In the genomic region with DNA sequence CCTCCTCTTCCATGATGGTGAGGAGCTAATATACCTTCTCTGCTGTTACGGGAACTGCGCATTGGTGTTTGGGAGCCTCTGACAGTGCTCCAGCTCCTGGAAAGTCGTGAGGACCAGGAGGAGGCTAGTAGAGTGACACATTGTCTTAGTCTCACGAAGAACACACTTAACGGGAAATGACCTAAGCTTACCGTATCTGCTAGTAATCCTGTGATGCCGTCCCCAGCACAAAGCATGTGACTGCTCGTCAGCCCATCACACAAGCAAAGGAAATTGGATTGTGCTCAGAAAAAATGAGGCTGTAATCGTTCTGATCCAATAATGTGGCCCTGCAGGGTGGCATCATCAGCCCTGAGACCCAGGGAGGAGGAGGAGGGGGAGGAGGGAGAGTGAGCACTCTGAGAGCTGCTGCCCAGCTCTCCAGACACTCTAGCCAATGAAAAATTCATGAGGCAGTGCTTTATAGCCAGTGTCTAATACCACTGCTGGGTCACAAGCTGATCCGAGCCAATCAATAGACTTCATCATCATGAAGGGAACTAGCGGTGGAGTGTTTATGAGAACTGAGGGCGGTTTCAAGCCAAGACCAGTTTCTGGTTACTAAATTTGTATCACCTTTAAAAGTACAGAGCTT, we compare ENCODE assay signal across 13 mouse cellular contexts. TPM values are rescaled to one million over a fixed set of nuclear protein-coding genes. Genes with fewer than 3 reads are reported as not detected.
DNase-seq lines count a peak whose midpoint lies in the region; ATAC-seq and TF ChIP-seq lines count a peak whose summit lies in the region.
"Had no signal": no experiment of that assay in that cellular context is flagged by ENCODE, and none has a peak within 500 bp of the region (broad histone marks: within the 10 kb centered on the region; RNA-seq: fewer than 3 reads in every experiment).

No protein-coding gene starts in this region.

- no peaks in the 10 kb centered on the region for H3K4me1 ChIP-seq in forebrain, embryonic 14.5 days (ENCODE audit: control insufficient read depth, insufficient read depth, low read length)
- peaks cover 7% of the 10 kb centered on the region for H3K4me1 ChIP-seq in limb, embryonic 13.5 days
- H3K4me1 ChIP-seq in midbrain, postnatal 0 days (ENCODE audit: insufficient read depth, low read length), result no peaks in the 10 kb centered on the region
- no peaks in the 10 kb centered on the region for H3K4me1 ChIP-seq in thymus, adult 2 months (replicated peaks; ENCODE audit: control insufficient read depth, insufficient read depth, low read length)
- H3K4me1 ChIP-seq: embryonic facial prominence, embryonic 12.5 days had no signal

- DNase-seq in brain, embryonic 14.5 days (ENCODE audit: low read depth), result peak; percentile 71
- peak; percentile 47 for DNase-seq in forebrain, embryonic 14.5 days (ENCODE audit: low spot score)
- peak; percentile 58 for DNase-seq in midbrain, postnatal 0 days (ENCODE audit: low spot score)
- no peak for DNase-seq in ovary, postnatal 10 days (ENCODE audit: low spot score)
- no peak for DNase-seq in thymus, adult 2 months
- DNase-seq in cerebellum, adult 18-20 months, result no peak
- DNase-seq: adrenal gland, adult 8-10 months; kidney, postnatal 14 days; lung, postnatal 4 days had no signal

- TF ChIP-seq POLR2A in brain, embryonic 14.5 days (IDR thresholded peaks at IDR 0.05; ENCODE audit: borderline replicate concordance, extremely low read depth, insufficient read depth, insufficient read length, poor library complexity, severe bottlenecking), result no peak
- TF ChIP-seq POLR2A in thymus, adult 2 months (IDR thresholded peaks at IDR 0.05; ENCODE audit: control insufficient read depth, extremely low read depth, insufficient read depth, low read length, poor library complexity), result no peak

- H3K36me3 ChIP-seq in forebrain, embryonic 14.5 days (ENCODE audit: control insufficient read depth, insufficient read depth, low read length), result no peaks in the 10 kb centered on the region
- peaks cover 11% of the 10 kb centered on the region for H3K36me3 ChIP-seq in limb, embryonic 13.5 days
- no peaks in the 10 kb centered on the region for H3K36me3 ChIP-seq in midbrain, postnatal 0 days (ENCODE audit: insufficient read depth, low read length)
- H3K36me3 ChIP-seq in thymus, adult 2 months (ENCODE audit: control insufficient read depth, insufficient read depth, low read length), result no peaks in the 10 kb centered on the region

- no peak overlapping the region for H3K9ac ChIP-seq in forebrain, embryonic 14.5 days (ENCODE audit: low read length)
- no peak overlapping the region for H3K9ac ChIP-seq in limb, embryonic 13.5 days
- H3K9ac ChIP-seq in midbrain, postnatal 0 days (replicated peaks; ENCODE audit: low read length, poor library complexity, severe bottlenecking), result no peak overlapping the region
- H3K9ac ChIP-seq: embryonic facial prominence, embryonic 12.5 days; liver, embryonic 14.5 days had no signal

- WGBS in forebrain, embryonic 14.5 days, result 53% methylated on average over 12 of the region's 12 CpGs
- 59% methylated on average over 12 of the region's 12 CpGs for WGBS in limb, embryonic 13.5 days
- WGBS in midbrain, postnatal 0 days, result 34% methylated on average over 12 of the region's 12 CpGs
- 89% methylated on average over 12 of the region's 12 CpGs for WGBS in thymus, adult 2 months

- H3K9me3 ChIP-seq in forebrain, embryonic 14.5 days (replicated peaks; ENCODE audit: control insufficient read depth, low read length), result no peaks in the 10 kb centered on the region
- H3K9me3 ChIP-seq in limb, embryonic 13.5 days, result peaks cover 8% of the 10 kb centered on the region
- no peaks in the 10 kb centered on the region for H3K9me3 ChIP-seq in midbrain, postnatal 0 days (ENCODE audit: low read length)

- no peak overlapping the region for H3K4me2 ChIP-seq in forebrain, embryonic 14.5 days (ENCODE audit: low read length)
- peak overlapping the region; percentile 19; the same call in 1 of the 2 replicates for H3K4me2 ChIP-seq in limb, embryonic 13.5 days (replicated peaks)
- no peak overlapping the region for H3K4me2 ChIP-seq in midbrain, postnatal 0 days (ENCODE audit: low read depth, low read length, poor library complexity, severe bottlenecking)
- H3K4me2 ChIP-seq: embryonic facial prominence, embryonic 12.5 days; heart, embryonic 11.5 days had no signal

- no peak overlapping the region for H3K4me3 ChIP-seq in forebrain, embryonic 14.5 days (ENCODE audit: low read depth, low read length)
- H3K4me3 ChIP-seq in limb, embryonic 13.5 days, result no peak overlapping the region
- no peak overlapping the region for H3K4me3 ChIP-seq in midbrain, postnatal 0 days (ENCODE audit: low read depth, low read length)
- H3K4me3 ChIP-seq in thymus, adult 2 months (ENCODE audit: control insufficient read depth, insufficient read depth, low read length), result no peak overlapping the region
- H3K4me3 ChIP-seq: embryonic facial prominence, embryonic 12.5 days had no signal

- no peak for TF ChIP-seq CTCF in brain, embryonic 14.5 days (IDR thresholded peaks at IDR 0.05; ENCODE audit: borderline replicate concordance, extremely low read depth, insufficient read depth, insufficient read length)
- TF ChIP-seq CTCF in midbrain, postnatal 0 days (IDR thresholded peaks at IDR 0.05), result no peak
- TF ChIP-seq CTCF in thymus, adult 2 months (IDR thresholded peaks at IDR 0.05; ENCODE audit: borderline replicate concordance, control insufficient read depth, extremely low read depth, insufficient read depth, low read length, poor library complexity), result no peak

- peak; percentile 48 for ATAC-seq in forebrain, embryonic 14.5 days
- peak; percentile 83; the same call in 1 of the 2 replicates for ATAC-seq in limb, embryonic 13.5 days (ENCODE audit: low FRiP score, low read depth)
- no peak for ATAC-seq in midbrain, postnatal 0 days (ENCODE audit: low FRiP score)

- H3K27me3 ChIP-seq in forebrain, embryonic 14.5 days (replicated peaks; ENCODE audit: control insufficient read depth, insufficient read depth, low read length), result no peaks in the 10 kb centered on the region
- H3K27me3 ChIP-seq in limb, embryonic 13.5 days, result no peaks in the 10 kb centered on the region
- H3K27me3 ChIP-seq in midbrain, postnatal 0 days (ENCODE audit: insufficient read depth, low read length), result no peaks in the 10 kb centered on the region
- H3K27me3 ChIP-seq in thymus, adult 2 months (ENCODE audit: control insufficient read depth, insufficient read depth, low read length), result no peaks in the 10 kb centered on the region
- H3K27me3 ChIP-seq: embryonic facial prominence, embryonic 12.5 days had no signal

- H3K27ac ChIP-seq in forebrain, embryonic 14.5 days (ENCODE audit: low read depth, low read length), result no peak overlapping the region
- H3K27ac ChIP-seq in limb, embryonic 13.5 days, result 0 out of 2 replicates have a peak overlapping the region, but pooled peaks have one; percentile 15
- H3K27ac ChIP-seq in midbrain, postnatal 0 days (ENCODE audit: low read depth, low read length), result no peak overlapping the region
- H3K27ac ChIP-seq in thymus, adult 2 months (ENCODE audit: control insufficient read depth, insufficient read depth, low read length), result no peak overlapping the region
- H3K27ac ChIP-seq: embryonic facial prominence, embryonic 12.5 days; liver, embryonic 14.5 days had no signal

RNA-seq across cellular contexts. Expression of gene Atf3, which starts 24.3 kb away (rescaled TPM):
- 1.0 and 1.5 TPM in 2 replicates for polyA plus RNA-seq in brain, embryonic 14.5 days (2012; rRNA removed)
- 0.98 and 1.5 TPM in 2 replicates for polyA plus RNA-seq in forebrain, embryonic 14.5 days (2014; fragmentation: Nextera tagmentation; extraction: Ambion mirVana)
- 4.2 and 4.3 TPM in 2 replicates for polyA plus RNA-seq in limb, embryonic 13.5 days (2015; fragmentation: Nextera tagmentation; extraction: Ambion mirVana)
- total RNA-seq in midbrain, postnatal 0 days (2014; rRNA removed), result 0.80 and 3.5 TPM in 2 replicates
- 1.2 and 1.3 TPM in 2 replicates for polyA plus RNA-seq in midbrain, postnatal 0 days (2015; fragmentation: Nextera tagmentation; extraction: Ambion mirVana)
- polyA plus RNA-seq in thymus, adult 2 months (2012; rRNA removed), result 3.2 and 4.2 TPM in 2 replicates

Comparison
In these comparisons a context has a peak if more than half of its experiments do, and no peak if none do; other contexts are left out.
1. DNase-seq: peak in brain, embryonic 14.5 days (single experiment), forebrain, embryonic 14.5 days (single experiment) and midbrain, postnatal 0 days (single experiment); none in ovary, postnatal 10 days (single experiment), thymus, adult 2 months (single experiment) and cerebellum, adult 18-20 months (0 of 2).